Mouse (Mus musculus) thymus, adult 2 months (tissue): Measurements from ENCODE around the gene Stpg4.
A peak's percentile ranks its signal among the peaks of the same experiment; 100 is the strongest.

Experiments used
- CTCF ChIP-seq: fragments of 200-500 bp; IDR thresholded peaks from 2 replicates; pipeline ENCODE4 v1.5.1; 2012; ENCODE audit warnings: mild to moderate bottlenecking, control low read depth, low read length, moderate library complexity, borderline replicate concordance; ENCODE audit not compliant: control insufficient read depth, poor library complexity, insufficient read depth; ENCODE audit errors: extremely low read depth
- POLR2A ChIP-seq: fragments of 200-500 bp; IDR thresholded peaks from 2 replicates; pipeline ENCODE4 v1.6.1; 2012; ENCODE audit warnings: mild to moderate bottlenecking, low read length, control low read depth, moderate library complexity; ENCODE audit not compliant: control insufficient read depth, poor library complexity, insufficient read depth; ENCODE audit errors: extremely low read depth

- TF ChIP-seq POLR2A (peak; percentile 99), CTCF (no peak)
These were observed 19.4 kb upstream of the Stpg4 start, which contains the start of gene Calm2 for GRCm38 (mm10) chr17:87446767-87447611.
